Mouse (Mus musculus): ENCODE results near the gene Gm8094.
"Not testable (repeated sequence)": the region's sequence is repeated elsewhere in the genome, so short reads cannot be mapped to it uniquely, and the experiment has no call there.

DNA sequence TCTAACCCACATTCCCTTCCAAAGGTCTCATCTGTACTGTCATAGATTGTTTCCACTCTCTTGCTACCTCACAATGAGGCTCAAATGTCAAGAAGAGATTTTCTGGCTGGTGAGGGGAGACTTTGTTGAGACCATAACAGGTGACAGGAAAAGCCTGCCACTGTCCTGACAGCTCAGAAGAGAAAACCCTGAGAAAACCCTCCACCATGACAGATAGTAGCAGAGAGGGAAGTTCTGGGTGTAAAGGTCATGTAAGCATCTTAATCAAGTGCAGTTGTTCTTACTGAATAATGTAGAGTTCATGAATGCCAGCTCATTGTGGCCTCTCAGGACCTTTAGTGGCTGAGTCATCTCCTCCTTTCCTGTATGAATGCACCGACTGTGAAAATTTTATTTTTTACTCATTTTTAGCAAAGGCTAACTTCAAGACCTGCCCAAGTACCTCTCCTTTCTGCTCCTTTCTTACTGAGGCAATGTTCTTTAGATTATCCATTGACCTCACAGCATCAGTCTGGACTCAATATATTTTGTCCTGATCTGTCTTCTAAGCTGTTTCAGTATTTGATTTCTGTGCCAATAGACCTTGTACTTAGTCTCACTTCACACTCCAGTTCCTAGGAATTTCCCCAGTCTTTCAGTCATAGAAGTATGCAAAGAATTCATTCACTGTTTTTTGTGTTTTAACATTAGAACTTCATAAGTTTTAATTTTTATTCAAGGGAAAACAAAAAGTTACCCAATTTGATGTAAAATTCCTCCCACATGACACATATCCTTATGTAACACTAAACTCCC is 8.7 kb upstream of the Gm8094 start:
- TF ChIP-seq CTCF (conservative IDR thresholded peaks at IDR 0.05; ENCODE audit: low read length); POU5F1 (IDR thresholded peaks at IDR 0.05; ENCODE audit: borderline replicate concordance, low read length); NANOG (IDR thresholded peaks at IDR 0.05; ENCODE audit: borderline replicate concordance, low read length): not testable (repeated sequence)
